Mouse (Mus musculus) CH12.LX (cell line): ENCODE data around the gene Dnajc16. TPM values are rescaled to one million over a fixed set of nuclear protein-coding genes. Genes with fewer than 3 reads are reported as not detected.

Experiments
- DNase-seq: peaks from one replicate; pipeline ENCODE4 v3.0.0-alpha.2; 2013; ENCODE audit errors: extremely low read depth
- H3K27ac ChIP-seq: 2 replicates; pipeline ENCODE4 v1.5.1; 2012; ENCODE audit warnings: low read depth, mild to moderate bottlenecking, control low read depth, moderate library complexity; ENCODE audit not compliant: insufficient read depth
- H3K27me3 ChIP-seq: replicated peaks from 2 replicates; pipeline ENCODE3; 2012; ENCODE audit warnings: inconsistent platforms
- H3K36me3 ChIP-seq, 2 experiments: replicated peaks in 1 of 2; 2 replicates each; pipeline versions ENCODE3 to v1.6.1; 2012; ENCODE audit warnings: inconsistent platforms in 1 of 2, low read length in 1 of 2, mild to moderate bottlenecking in 1 of 2, mixed read lengths in 1 of 2, moderate library complexity in 1 of 2; ENCODE audit not compliant: control insufficient read depth in 1 of 2, insufficient read depth in 1 of 2
- H3K4me1 ChIP-seq, 2 experiments: 2 replicates each; pipeline ENCODE4 v1.6.1; 2012; ENCODE audit warnings: inconsistent platforms in 1 of 2, moderate library complexity in 1 of 2; ENCODE audit not compliant: insufficient read depth in 2 of 2, control insufficient read depth in 1 of 2
- H3K4me2 ChIP-seq: 2 replicates; pipeline ENCODE4 v1.6.1; 2012; ENCODE audit warnings: low read depth, mild to moderate bottlenecking, control low read depth; ENCODE audit not compliant: poor library complexity, insufficient read depth, severe bottlenecking
- H3K4me3 ChIP-seq, 3 experiments: fragments of 150-350 bp in 1 of 3; sonication (generic) in 1 of 3; replicated peaks in 1 of 3; 2 replicates each; pipeline versions ENCODE3 to v1.5.1; 2011 to 2012; ENCODE audit warnings: low read depth in 2 of 3, low read length in 2 of 3, mild to moderate bottlenecking in 2 of 3, moderate library complexity in 2 of 3, control low read depth in 1 of 3, improper control_type of control experiment in 1 of 3, inconsistent platforms in 1 of 3, mixed read lengths in 1 of 3; ENCODE audit not compliant: poor library complexity in 1 of 3
- H3K79me2 ChIP-seq: replicated peaks from 2 replicates; pipeline ENCODE4 v1.6.1; 2012; ENCODE audit warnings: mild to moderate bottlenecking, moderate library complexity; ENCODE audit not compliant: control insufficient read depth, poor library complexity, insufficient read depth, severe bottlenecking; ENCODE audit errors: extremely low read depth
- H3K9ac ChIP-seq: 2 replicates; pipeline ENCODE4 v1.6.1; 2012; ENCODE audit warnings: low read depth, mild to moderate bottlenecking, control low read depth, moderate library complexity; ENCODE audit not compliant: insufficient read depth
- H3K9me3 ChIP-seq: replicated peaks from 2 replicates; pipeline ENCODE3; 2012; ENCODE audit warnings: low read length, inconsistent platforms, mixed read lengths
- CHD1 ChIP-seq: IDR thresholded peaks from 2 replicates; pipeline ENCODE4 v1.6.1; 2012; ENCODE audit warnings: low read depth, low read length, improper control_type of control experiment, inconsistent platforms
- CHD2 ChIP-seq: IDR thresholded peaks from 2 replicates; pipeline ENCODE4 v1.6.1; 2011; ENCODE audit warnings: low read length, improper control_type of control experiment
- ETS1 ChIP-seq: conservative IDR thresholded peaks from 2 replicates; pipeline ENCODE4 v1.6.1; 2012; ENCODE audit warnings: low read depth, mild to moderate bottlenecking, inconsistent platforms, low read length, improper control_type of control experiment, moderate library complexity
- GABPA ChIP-seq: IDR thresholded peaks from 2 replicates; pipeline ENCODE4 v1.6.1; 2012; ENCODE audit warnings: low read depth, low read length, improper control_type of control experiment, inconsistent platforms; ENCODE audit not compliant: insufficient replicate concordance
- IRF4 ChIP-seq: IDR thresholded peaks from 2 replicates; pipeline ENCODE4 v1.6.1; 2014; ENCODE audit warnings: low read depth, mild to moderate bottlenecking, inconsistent platforms, low read length, improper control_type of control experiment
- JUN ChIP-seq: IDR thresholded peaks from 2 replicates; pipeline ENCODE4 v1.6.1; 2011; ENCODE audit warnings: low read depth, mild to moderate bottlenecking, low read length, improper control_type of control experiment, moderate library complexity; ENCODE audit not compliant: insufficient read depth
- JUND ChIP-seq: conservative IDR thresholded peaks from 2 replicates; pipeline ENCODE4 v1.6.1; 2011; ENCODE audit warnings: low read depth, low read length, improper control_type of control experiment
- KAT2A ChIP-seq: IDR thresholded peaks from 2 replicates; pipeline ENCODE4 v1.6.1; 2012; ENCODE audit warnings: low read length, improper control_type of control experiment, inconsistent platforms; ENCODE audit not compliant: insufficient replicate concordance
- MAX ChIP-seq: IDR thresholded peaks from 2 replicates; pipeline ENCODE4 v1.6.1; 2011; ENCODE audit warnings: low read length, improper control_type of control experiment
- MEF2A ChIP-seq: IDR thresholded peaks from 2 replicates; pipeline ENCODE4 v1.6.1; 2014; ENCODE audit warnings: low read depth, mild to moderate bottlenecking, inconsistent platforms, low read length, improper control_type of control experiment, borderline replicate concordance
- MYC ChIP-seq: IDR thresholded peaks from 2 replicates; pipeline ENCODE4 v1.6.1; 2011; ENCODE audit warnings: low read depth, mild to moderate bottlenecking, improper control_type of control experiment, low read length
- NRF1 ChIP-seq: IDR thresholded peaks from 2 replicates; pipeline ENCODE4 v1.6.1; 2014; ENCODE audit warnings: low read depth, mild to moderate bottlenecking, inconsistent platforms, low read length, improper control_type of control experiment, moderate library complexity
- PAX5 ChIP-seq: IDR thresholded peaks from 2 replicates; pipeline ENCODE4 v1.6.1; 2012; ENCODE audit warnings: low read length, inconsistent platforms, mixed read lengths
- POLR2A ChIP-seq: IDR thresholded peaks from 2 replicates; pipeline ENCODE4 v1.6.1; 2011; ENCODE audit warnings: low read depth, mild to moderate bottlenecking, improper control_type of control experiment, low read length
- RCOR1 ChIP-seq: conservative IDR thresholded peaks from 2 replicates; pipeline ENCODE4 v1.6.1; 2012; ENCODE audit warnings: low read depth, mild to moderate bottlenecking, inconsistent platforms, low read length, improper control_type of control experiment
- SIN3A ChIP-seq: IDR thresholded peaks from 2 replicates; pipeline ENCODE4 v1.6.1; 2012; ENCODE audit warnings: low read length, improper control_type of control experiment, inconsistent platforms
- TBP ChIP-seq: conservative IDR thresholded peaks from 2 replicates; pipeline ENCODE4 v1.6.1; 2011; ENCODE audit warnings: low read depth, low read length, improper control_type of control experiment
- USF2 ChIP-seq: conservative IDR thresholded peaks from 2 replicates; pipeline ENCODE4 v1.6.1; 2011; ENCODE audit warnings: low read depth, low read length, improper control_type of control experiment
- ZC3H11A ChIP-seq: IDR thresholded peaks from 2 replicates; pipeline ENCODE4 v1.6.1; 2012; ENCODE audit warnings: low read depth, mild to moderate bottlenecking, inconsistent platforms, low read length, improper control_type of control experiment
- ZMIZ1 ChIP-seq: IDR thresholded peaks from 2 replicates; pipeline ENCODE4 v1.6.1; 2012; ENCODE audit warnings: low read depth, mild to moderate bottlenecking, inconsistent platforms, low read length, improper control_type of control experiment
- dilution Hi-C: fragments of 300-500 bp; cut with MboI; formaldehyde crosslinking; loops from 2 replicates; pipeline ENCODE4 v1.14.3; 2020; ENCODE audit warnings: low sequenced_read_pairs; ENCODE audit not compliant: extremely low pct_unique_long_range_greater_than_20kb, extremely low pct_ligation_motif_present
- in situ Hi-C: fragments of 300-500 bp; cut with MboI; formaldehyde crosslinking; loops from 3 replicates; pipeline ENCODE4 v1.14.3; 2019; ENCODE audit warnings: low sequenced_read_pairs, low pct_ligation_motif_present, low pct_unique_long_range_greater_than_20kb, mixed read lengths
- polyA plus RNA-seq: library from polyadenylated mRNA; unstranded; fragments of >175 nt; gene quantifications from 2 replicates; pipeline ENCODE4 v1.2.1, GENCODE M21; 2012; ENCODE audit warnings: low read depth; ENCODE audit not compliant: insufficient read length
- total RNA-seq, 2 experiments: library from RNA; depleted of rRNA; stranded (reverse); fragments of 300-350 nt in 1 of 2; fragments of >200 nt in 1 of 2; gene quantifications; 2 replicates each; pipeline ENCODE4 v1.2.3; 2012 to 2014

Gene Dnajc16
- total and polyA plus RNA-seq, 3 experiments, result 3.1 to 7.4 (median 5.9) TPM

GRCm38 (mm10) chr4:141789564-141790218 lies 1.0 kb downstream of the Dnajc16 start:
- peak overlapping the region; percentile 86 for H3K4me2 ChIP-seq
- peaks cover 13 to 26% of the 10 kb centered on the region in 2 experiments for H3K36me3 ChIP-seq
- H3K4me1 ChIP-seq, result peaks cover 8 to 51% of the 10 kb centered on the region in 2 experiments
- H3K27me3 ChIP-seq, result no peaks in the 10 kb centered on the region
- dilution Hi-C loops (no loop called here), in situ Hi-C loops (no loop called here)
- peak overlapping the region; percentile 70 to 81 (median 71) for H3K4me3 ChIP-seq
- DNase-seq, result no peak
- peak overlapping the region; percentile 78 for H3K9ac ChIP-seq
- H3K79me2 ChIP-seq, result no peaks in the 10 kb centered on the region
- TF ChIP-seq KAT2A (no peak), CHD1 (no peak), GABPA (no peak), TBP (no peak), SIN3A (no peak), ZC3H11A (no peak), MYC (no peak), ETS1 (no peak)
- H3K27ac ChIP-seq, result no peak overlapping the region
- no peaks in the 10 kb centered on the region for H3K9me3 ChIP-seq

- H3K27ac ChIP-seq, result no peak overlapping the region
- no peaks in the 10 kb centered on the region for H3K9me3 ChIP-seq
- no peaks in the 10 kb centered on the region for H3K79me2 ChIP-seq
- dilution Hi-C loops (no loop called here), in situ Hi-C loops (no loop called here)
- no peak overlapping the region for H3K4me2 ChIP-seq
- H3K9ac ChIP-seq, result no peak overlapping the region
- no peak for TF ChIP-seq PAX5
- no peak for TF ChIP-seq NRF1
- no peak for TF ChIP-seq JUN
- TF ChIP-seq ZC3H11A, result no peak
- no peak for TF ChIP-seq IRF4
- TF ChIP-seq RCOR1, result no peak
- TF ChIP-seq MYC, result no peak
- no peak for TF ChIP-seq USF2
- TF ChIP-seq CHD2, result no peak
- TF ChIP-seq MEF2A, result no peak
- TF ChIP-seq MAX, result no peak
- no peak for TF ChIP-seq ZMIZ1
- TF ChIP-seq JUND, result no peak
- no peak for TF ChIP-seq TBP
- no peak for TF ChIP-seq POLR2A
- H3K4me1 ChIP-seq, result peaks cover 8 to 50% of the 10 kb centered on the region in 2 experiments
- H3K27me3 ChIP-seq, result no peaks in the 10 kb centered on the region
- DNase-seq, result no peak
- H3K4me3 ChIP-seq, result no peak overlapping the region
- H3K36me3 ChIP-seq, result peaks cover 28 to 49% of the 10 kb centered on the region in 2 experiments
These were observed 3.3 kb downstream of the Dnajc16 start for GRCm38 (mm10) chr4:141787462-141787861.
